12 mouse cellular contexts compared by ENCODE assay signal in genomic region chr8:8991026-8991425, GRCm38 (mm10).
DNase-seq lines count a peak whose midpoint lies in the region; ATAC-seq and TF ChIP-seq lines count a peak whose summit lies in the region.
"Had no signal": no experiment of that assay in that cellular context is flagged by ENCODE, and none has a peak within 500 bp of the region (broad histone marks: within the 10 kb centered on the region; RNA-seq: fewer than 3 reads in every experiment).

No protein-coding gene starts in this region.

- WGBS in heart, embryonic 11.5 days (ENCODE audit: insufficient replicate concordance): 66% methylated on average over 8 of the region's 8 CpGs
- WGBS in heart, embryonic 10.5 days: 70% methylated on average over 8 of the region's 8 CpGs
- 40% methylated on average over 8 of the region's 8 CpGs for WGBS in kidney, embryonic 15.5 days
- 82% methylated on average over 8 of the region's 8 CpGs for WGBS in forebrain, postnatal 0 days

- no peaks in the 10 kb centered on the region for H3K9me3 ChIP-seq in heart, embryonic 11.5 days (replicated peaks; ENCODE audit: control insufficient read depth, low read length)
- no peaks in the 10 kb centered on the region for H3K9me3 ChIP-seq in heart, embryonic 10.5 days
- no peaks in the 10 kb centered on the region for H3K9me3 ChIP-seq in kidney, embryonic 15.5 days (replicated peaks)
- no peaks in the 10 kb centered on the region for H3K9me3 ChIP-seq in forebrain, postnatal 0 days (ENCODE audit: low read length)
- H3K9me3 ChIP-seq: hindbrain, embryonic 15.5 days; liver, embryonic 15.5 days had no signal

- DNase-seq in heart, adult 11 months: peak; percentile 93
- peak; percentile 35 for DNase-seq in 3T3-L1 (ENCODE audit: low read depth, low spot score)
- no peak for DNase-seq in heart, embryonic 10.5 days (ENCODE audit: low spot score)
- DNase-seq in forebrain, postnatal 0 days: no peak
- DNase-seq in cerebellum, postnatal 4 days (ENCODE audit: low spot score in 2 of 2): no peak
- DNase-seq in right cerebral cortex, postnatal 10 days (ENCODE audit: low spot score in 2 of 2): no peak
- DNase-seq: thymus, postnatal 14 days had no signal

- no peak overlapping the region for H3K27ac ChIP-seq in heart, embryonic 11.5 days (ENCODE audit: low read depth, low read length)
- peak overlapping the region; percentile 52; the same call in 1 of the 2 replicates for H3K27ac ChIP-seq in heart, embryonic 10.5 days
- 0 out of 2 replicates have a peak overlapping the region, but pooled peaks have one; percentile 18 for H3K27ac ChIP-seq in kidney, embryonic 15.5 days
- H3K27ac ChIP-seq in forebrain, postnatal 0 days (ENCODE audit: low read depth, low read length): no peak overlapping the region
- H3K27ac ChIP-seq: hindbrain, embryonic 15.5 days; liver, embryonic 15.5 days had no signal

- no peaks in the 10 kb centered on the region for H3K36me3 ChIP-seq in heart, embryonic 11.5 days (ENCODE audit: control insufficient read depth, insufficient read depth, low read length)
- no peaks in the 10 kb centered on the region for H3K36me3 ChIP-seq in heart, embryonic 10.5 days
- no peaks in the 10 kb centered on the region for H3K36me3 ChIP-seq in kidney, embryonic 15.5 days
- no peaks in the 10 kb centered on the region for H3K36me3 ChIP-seq in forebrain, postnatal 0 days (ENCODE audit: insufficient read depth)
- H3K36me3 ChIP-seq: hindbrain, embryonic 15.5 days; liver, embryonic 15.5 days; midbrain, embryonic 10.5 days had no signal

- no peak for ATAC-seq in heart, embryonic 11.5 days (replicated peaks; ENCODE audit: insufficient number of reproducible peaks, low FRiP score, low TSS enrichment)
- no peak for ATAC-seq in kidney, embryonic 15.5 days (replicated peaks; ENCODE audit: low FRiP score)
- no peak for ATAC-seq in forebrain, postnatal 0 days

- no peak overlapping the region for H3K4me3 ChIP-seq in heart, embryonic 11.5 days (ENCODE audit: low read depth, low read length)
- H3K4me3 ChIP-seq in heart, embryonic 10.5 days: no peak overlapping the region
- no peak overlapping the region for H3K4me3 ChIP-seq in kidney, embryonic 15.5 days (replicated peaks)
- H3K4me3 ChIP-seq in forebrain, postnatal 0 days (ENCODE audit: low read depth, low read length): no peak overlapping the region
- H3K4me3 ChIP-seq: hindbrain, embryonic 15.5 days; liver, embryonic 15.5 days; midbrain, embryonic 10.5 days had no signal

- H3K4me1 ChIP-seq in heart, embryonic 11.5 days (ENCODE audit: control insufficient read depth, insufficient read depth, low read length): peaks cover 20% of the 10 kb centered on the region
- peaks cover 46% of the 10 kb centered on the region for H3K4me1 ChIP-seq in heart, embryonic 10.5 days
- H3K4me1 ChIP-seq in kidney, embryonic 15.5 days: peaks cover 50% of the 10 kb centered on the region
- H3K4me1 ChIP-seq in forebrain, postnatal 0 days (ENCODE audit: insufficient read depth): peaks cover 19% of the 10 kb centered on the region
- H3K4me1 ChIP-seq: liver, embryonic 15.5 days had no signal

- TF ChIP-seq CTCF in forebrain, postnatal 0 days (IDR thresholded peaks at IDR 0.05; ENCODE audit: low read depth): no peak

- no peak overlapping the region for H3K4me2 ChIP-seq in heart, embryonic 11.5 days
- H3K4me2 ChIP-seq in kidney, embryonic 15.5 days: no peak overlapping the region
- no peak overlapping the region for H3K4me2 ChIP-seq in forebrain, postnatal 0 days (ENCODE audit: low read depth)
- H3K4me2 ChIP-seq: hindbrain, embryonic 15.5 days; liver, embryonic 15.5 days had no signal

- no peaks in the 10 kb centered on the region for H3K27me3 ChIP-seq in heart, embryonic 11.5 days (ENCODE audit: control insufficient read depth, insufficient read depth, low read length)
- no peaks in the 10 kb centered on the region for H3K27me3 ChIP-seq in heart, embryonic 10.5 days (ENCODE audit: insufficient read depth, poor library complexity, severe bottlenecking)
- H3K27me3 ChIP-seq in kidney, embryonic 15.5 days: no peaks in the 10 kb centered on the region
- H3K27me3 ChIP-seq in forebrain, postnatal 0 days (ENCODE audit: insufficient read depth, low read length): no peaks in the 10 kb centered on the region
- H3K27me3 ChIP-seq: hindbrain, embryonic 15.5 days had no signal

- no peak overlapping the region for H3K9ac ChIP-seq in heart, embryonic 11.5 days (ENCODE audit: low read depth, low read length)
- no peak overlapping the region for H3K9ac ChIP-seq in kidney, embryonic 15.5 days
- no peak overlapping the region for H3K9ac ChIP-seq in forebrain, postnatal 0 days
- H3K9ac ChIP-seq: hindbrain, embryonic 15.5 days; liver, embryonic 15.5 days had no signal

Comparison
In these comparisons a context has a peak if more than half of its experiments do, and no peak if none do; other contexts are left out.
1. DNase-seq: peak in heart, adult 11 months (single experiment) and 3T3-L1 (single experiment); none in heart, embryonic 10.5 days (single experiment), forebrain, postnatal 0 days (single experiment), cerebellum, postnatal 4 days (0 of 2) and right cerebral cortex, postnatal 10 days (0 of 2).
2. H3K27ac ChIP-seq: peak in heart, embryonic 10.5 days (single experiment) and kidney, embryonic 15.5 days (single experiment); none in heart, embryonic 11.5 days (single experiment) and forebrain, postnatal 0 days (single experiment).